Mouse (Mus musculus) frontal cortex, adult 2 months (tissue): ENCODE results near the gene Atp6v1fnb. TPM values are rescaled to one million over a fixed set of nuclear protein-coding genes. Genes with fewer than 3 reads are reported as not detected.

Source experiments
- DNase-seq, 2 experiments: peaks; one replicate each; pipeline ENCODE4 v3.0.0; 2022; ENCODE audit warnings: low spot score in 1 of 2; ENCODE audit errors: extremely low spot score in 1 of 2
- polyA plus RNA-seq: library from polyadenylated mRNA; depleted of rRNA; stranded (reverse); fragments of >200 nt; gene quantifications from 2 replicates; pipeline ENCODE4 v1.2.3, GENCODE M21; 2012; rRNA removed

The Atp6v1fnb gene
- polyA plus RNA-seq: 0.29 TPM in 1 of 2 replicates, not detected in the other

DNA sequence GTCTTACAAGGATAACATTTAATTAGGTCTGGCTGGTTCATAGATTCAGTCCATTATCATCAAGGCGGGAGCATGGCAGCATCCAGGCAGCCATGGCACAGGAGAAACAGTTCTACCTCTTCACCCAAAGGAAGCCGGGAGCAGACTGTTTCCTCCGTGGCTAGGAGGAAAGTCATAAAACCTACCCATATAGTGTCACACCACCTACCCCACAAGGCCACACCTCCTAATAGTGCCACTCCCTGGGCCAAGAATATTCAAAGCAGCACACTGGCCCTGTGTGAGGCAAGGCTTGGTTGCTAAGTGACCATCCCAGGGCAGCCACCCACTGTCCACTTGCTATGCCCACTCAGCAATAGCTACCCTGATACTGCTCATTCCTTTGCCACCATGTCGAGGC lies at the start of gene Atp6v1fnb:
Atp6v1fnb (plus strand) TSS at position 301 of the 400 bp plus-strand sequence.
- DNase-seq: no peak

DNA sequence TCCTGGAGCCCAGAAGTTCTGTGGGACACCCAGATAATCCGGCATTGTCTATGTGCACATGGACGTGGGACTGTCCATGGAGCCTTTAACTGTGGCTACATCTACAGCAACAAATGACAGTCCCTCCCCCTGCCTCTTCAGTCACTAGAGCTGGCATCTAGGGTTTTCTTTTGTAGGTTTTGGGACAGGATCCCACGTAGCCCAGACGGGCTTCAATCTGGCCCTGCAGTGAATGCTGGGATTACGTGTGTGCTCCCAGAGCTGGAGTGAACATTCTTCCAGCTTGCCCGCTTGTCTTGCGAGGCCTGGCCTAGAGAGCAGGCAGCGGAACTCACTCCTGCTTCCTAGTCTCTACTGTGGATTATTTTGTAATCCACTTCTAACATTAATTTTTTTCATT lies 46.1 kb upstream of the Atp6v1fnb start:
- no peak for DNase-seq

DNA sequence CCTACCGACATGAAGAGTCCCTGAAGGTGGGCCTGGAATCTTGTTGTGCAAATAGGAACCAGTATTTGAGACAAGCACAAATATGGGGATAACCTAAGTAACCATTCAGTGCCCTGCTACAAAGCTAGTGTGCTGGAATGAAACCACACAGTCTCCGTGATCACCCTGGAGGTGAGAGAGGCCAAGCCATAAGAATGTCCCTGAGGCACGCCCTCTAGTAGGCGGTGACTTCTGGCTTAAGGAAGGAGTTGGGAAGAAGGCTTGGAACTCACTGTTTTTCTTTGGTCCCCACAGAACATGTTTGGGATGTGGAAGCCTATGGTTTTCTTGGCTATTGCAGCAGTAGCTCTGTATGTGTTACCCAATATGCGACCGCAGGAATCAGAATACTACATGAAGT lies 44.9 kb upstream of the Atp6v1fnb start:
- no peak for DNase-seq

DNA sequence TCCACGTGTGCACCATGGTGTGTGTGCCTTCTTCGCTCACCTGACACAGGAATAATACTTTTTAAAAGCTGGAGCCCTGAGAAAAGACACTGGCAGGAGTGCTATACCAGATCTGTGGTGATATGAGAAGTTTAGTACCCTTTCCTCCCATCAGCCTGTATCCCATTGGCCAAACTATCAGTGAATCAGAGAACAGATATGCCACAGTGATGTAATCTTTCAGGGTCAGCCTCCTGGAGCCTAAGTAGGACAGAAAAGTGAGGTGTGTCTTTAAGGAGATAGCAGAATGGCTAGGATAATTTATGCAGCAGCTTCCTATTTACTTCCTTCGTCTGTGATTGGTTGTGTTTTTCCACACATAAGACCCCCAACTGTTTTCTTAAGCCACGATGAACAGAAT lies 43.1 kb upstream of the Atp6v1fnb start:
- DNase-seq: no peak

GRCm38 (mm10) chr6:29430681-29431420 lies 40.4 kb upstream of the Atp6v1fnb start:
- no peak for DNase-seq

DNA sequence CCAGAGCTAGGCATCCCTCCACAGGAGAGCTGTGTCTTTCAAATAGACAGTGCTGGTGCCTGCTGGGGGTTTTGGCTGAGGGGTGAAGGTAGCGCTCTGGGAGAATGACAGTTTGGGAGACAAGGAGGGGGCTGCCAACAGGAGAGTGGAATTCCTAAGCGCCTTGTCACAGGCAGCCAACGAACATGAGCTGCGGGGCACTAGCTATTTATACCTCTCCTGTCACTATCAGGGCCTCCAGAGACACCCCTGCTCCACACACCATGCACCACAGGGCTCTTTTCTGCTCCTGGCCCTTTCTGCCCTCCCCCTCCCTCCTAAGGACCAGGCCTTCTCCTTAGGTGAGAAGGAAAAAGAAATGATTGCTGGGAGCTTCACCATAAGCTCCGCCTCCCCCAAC lies 39.8 kb upstream of the Atp6v1fnb start:
- no peak for DNase-seq

GRCm38 (mm10) chr6:29432156-29432555 lies 39.1 kb upstream of the Atp6v1fnb start:
- no peak for DNase-seq

DNA sequence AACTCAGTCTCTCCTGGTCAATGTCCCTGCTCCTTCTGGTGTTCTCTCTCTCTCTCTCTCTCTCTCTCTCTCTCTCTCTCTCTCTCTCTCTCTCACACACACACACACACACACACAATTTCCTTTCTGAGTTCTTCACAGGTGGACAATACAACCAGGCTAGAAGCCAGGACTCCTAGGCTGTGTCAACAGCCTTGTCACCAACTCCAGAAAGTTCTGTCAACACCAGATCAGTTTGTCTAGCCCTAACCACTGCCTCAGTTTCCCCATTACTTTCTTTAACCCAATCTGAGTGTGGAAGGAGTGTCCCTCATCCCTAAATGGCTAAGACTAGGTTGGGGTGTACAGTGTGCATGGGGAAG lies 38.6 kb upstream of the Atp6v1fnb start:
- DNase-seq: no peak

DNA sequence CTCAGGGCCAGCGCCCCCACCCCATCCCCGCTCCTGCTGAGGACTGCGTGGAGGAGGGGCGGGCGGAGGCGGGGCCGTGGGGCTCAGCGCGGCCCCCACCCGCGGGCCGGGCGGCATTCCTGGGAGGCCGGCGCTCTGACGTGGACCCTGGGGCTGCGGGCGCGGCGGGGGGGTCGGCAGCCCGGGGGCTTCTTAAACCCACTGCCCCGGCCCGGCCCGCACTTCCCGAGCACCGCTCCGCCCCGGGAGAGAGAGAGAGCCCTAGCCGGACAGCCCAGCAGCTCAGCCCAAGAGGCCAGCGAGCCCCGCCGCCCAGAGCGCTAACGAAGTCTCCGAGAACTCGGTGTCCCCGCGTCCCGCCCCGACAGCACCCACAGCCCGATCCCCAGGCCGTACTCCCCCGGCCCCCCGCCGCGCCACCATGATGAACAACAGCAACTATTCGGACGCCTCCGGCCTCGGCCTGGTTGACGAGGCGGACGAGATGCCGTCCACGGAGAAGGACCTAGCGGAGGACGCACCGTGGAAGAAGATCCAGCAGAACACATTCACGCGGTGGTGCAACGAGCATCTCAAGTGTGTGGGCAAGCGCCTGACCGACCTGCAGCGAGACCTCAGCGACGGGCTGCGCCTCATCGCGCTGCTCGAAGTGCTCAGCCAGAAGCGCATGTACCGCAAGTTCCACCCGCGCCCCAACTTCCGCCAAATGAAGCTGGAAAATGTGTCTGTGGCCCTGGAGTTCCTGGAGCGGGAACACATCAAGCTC lies 38.0 kb upstream of the Atp6v1fnb start, which contains the start of gene Flnc:
Flnc (plus strand) TSS at position 219 of the 766 bp plus-strand sequence.
- DNase-seq: no peak

DNA sequence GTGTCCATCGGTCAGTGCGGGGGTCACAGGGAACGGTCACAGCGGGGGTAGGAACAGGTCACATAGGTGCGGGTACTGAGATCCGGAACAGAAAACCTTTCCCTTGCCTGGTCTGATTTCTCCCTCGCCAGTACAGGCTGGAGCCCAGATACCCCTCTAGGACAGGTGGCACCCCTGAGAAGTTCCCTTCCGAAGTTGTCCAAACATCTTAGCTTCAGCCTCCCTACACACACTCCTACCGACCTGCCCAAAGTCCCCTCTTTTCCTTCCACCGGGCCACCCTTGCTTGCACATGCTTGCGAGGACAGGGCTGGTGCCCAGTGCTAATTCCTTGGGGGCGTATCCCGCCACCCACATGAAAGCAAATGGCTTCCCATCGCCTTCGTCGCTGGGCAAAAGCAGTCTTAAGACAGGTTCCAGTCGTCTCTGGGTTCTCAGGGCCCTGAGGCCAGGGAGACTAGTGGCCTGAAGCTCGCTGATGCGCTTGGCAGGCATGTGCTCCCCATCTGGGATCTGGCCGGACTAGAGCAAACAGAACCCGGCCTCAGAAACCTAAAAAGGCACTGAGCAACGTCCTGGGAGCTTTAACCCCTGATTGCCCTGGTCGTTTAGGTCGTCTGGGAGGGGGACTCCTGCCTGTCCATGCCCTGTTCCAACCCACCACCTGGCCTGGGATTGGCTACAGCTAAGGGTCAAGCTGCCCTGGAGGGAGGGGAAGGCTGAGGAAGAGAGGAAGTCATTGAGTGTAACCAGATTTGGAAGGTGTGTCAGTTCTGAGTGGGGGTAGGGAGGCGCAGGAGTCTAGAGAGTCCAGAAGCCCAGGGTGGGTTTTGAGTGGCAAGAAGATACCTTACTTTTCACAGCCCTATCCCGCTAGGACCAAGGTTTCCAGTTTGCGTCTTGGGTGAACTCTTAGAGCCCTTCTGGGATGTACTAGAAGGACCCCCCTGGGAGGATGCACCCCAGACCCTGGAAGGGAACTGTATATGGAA lies 37.1 kb upstream of the Atp6v1fnb start:
- DNase-seq: no peak

- no peak for DNase-seq
Measured at GRCm38 (mm10) chr6:29434911-29435691, 36.1 kb upstream of the Atp6v1fnb start.

- no peak for DNase-seq
Measured at GRCm38 (mm10) chr6:29435940-29436451, 35.2 kb upstream of the Atp6v1fnb start.

DNA sequence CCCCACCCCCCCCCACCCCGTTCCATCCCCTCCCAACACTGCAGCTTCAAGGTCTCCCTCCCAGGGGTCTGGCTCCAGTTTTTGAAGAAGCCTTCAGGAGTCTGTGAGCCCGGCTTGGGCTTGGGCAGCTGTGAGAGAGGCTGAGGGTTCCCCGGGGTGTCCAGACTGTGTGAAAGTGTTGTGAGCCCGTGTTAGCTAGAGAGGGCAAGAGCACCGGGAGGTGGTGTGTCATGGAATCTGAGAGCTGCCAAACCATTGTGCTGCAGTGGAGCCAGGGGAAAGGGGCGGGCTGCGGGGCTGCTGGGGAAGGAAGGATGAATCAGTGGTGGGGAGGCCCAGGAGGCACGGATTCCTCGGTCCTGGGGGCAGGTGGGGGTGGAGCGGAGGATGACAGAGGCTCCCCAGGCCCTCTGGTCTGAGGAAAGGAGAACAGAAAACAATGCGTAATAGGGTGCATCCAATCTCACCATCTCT lies 34.7 kb upstream of the Atp6v1fnb start:
- DNase-seq: no peak

DNA sequence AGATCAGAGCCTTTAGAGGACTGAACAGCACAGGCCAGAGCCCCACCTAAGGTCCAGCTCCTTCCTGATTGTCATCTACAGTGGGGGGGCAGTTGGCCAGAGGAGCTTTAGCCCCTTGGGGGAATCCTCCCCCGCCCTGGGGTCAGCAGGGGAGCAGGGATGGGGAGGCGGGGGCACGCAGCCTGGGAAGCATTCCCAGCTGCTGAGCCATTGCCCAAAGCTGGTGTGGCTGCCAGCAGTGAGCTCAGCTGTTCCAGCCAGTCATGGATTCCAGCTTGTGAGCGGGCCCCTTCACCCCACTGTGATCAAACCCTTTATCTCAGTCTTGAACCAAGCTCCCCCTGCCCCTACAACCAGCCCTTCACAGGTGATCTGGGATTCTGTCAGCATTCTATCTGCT lies 32.0 kb upstream of the Atp6v1fnb start:
- DNase-seq: no peak

DNA sequence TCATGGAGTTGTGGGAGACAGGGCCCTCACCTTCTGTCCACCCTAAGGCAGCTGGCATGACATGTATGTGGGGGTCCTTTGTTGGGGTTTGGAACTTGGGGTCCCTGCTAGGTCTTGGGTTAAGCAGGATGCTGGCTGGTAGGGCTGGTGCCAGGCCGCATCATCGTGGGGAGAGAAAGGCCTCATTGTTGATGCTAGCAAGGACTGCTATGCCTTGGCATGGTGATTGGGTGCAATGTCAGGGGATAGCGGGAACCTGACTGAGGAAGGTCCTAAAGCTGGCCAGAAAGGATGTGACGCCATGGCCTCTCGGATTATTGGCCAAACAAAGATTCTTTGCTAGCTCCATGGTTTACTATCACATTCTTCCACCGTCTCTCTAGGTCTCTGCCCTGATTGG lies 31.4 kb upstream of the Atp6v1fnb start:
- no peak for DNase-seq

DNA sequence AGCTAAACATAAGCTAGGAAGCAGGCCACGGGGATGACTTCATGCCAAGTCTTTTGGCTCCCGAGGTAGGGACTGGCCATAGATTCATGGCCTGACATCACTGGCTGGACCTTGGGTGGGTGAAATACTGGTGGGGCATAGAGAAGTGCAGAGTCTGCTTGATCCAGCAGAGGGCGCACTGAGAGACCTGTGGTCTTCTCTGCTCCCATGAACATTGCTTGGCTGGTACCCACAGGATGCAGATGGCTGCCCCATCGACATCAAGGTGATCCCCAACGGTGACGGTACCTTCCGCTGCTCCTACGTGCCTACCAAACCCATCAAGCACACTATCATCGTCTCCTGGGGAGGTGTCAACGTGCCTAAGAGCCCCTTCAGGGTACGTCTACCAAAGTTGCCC lies 26.5 kb upstream of the Atp6v1fnb start:
- no peak for DNase-seq

- no peak for DNase-seq
Measured at GRCm38 (mm10) chr6:29445354-29445753, 25.9 kb upstream of the Atp6v1fnb start.

- DNase-seq: no peak
Measured at GRCm38 (mm10) chr6:29449858-29450257, 21.4 kb upstream of the Atp6v1fnb start.

DNA sequence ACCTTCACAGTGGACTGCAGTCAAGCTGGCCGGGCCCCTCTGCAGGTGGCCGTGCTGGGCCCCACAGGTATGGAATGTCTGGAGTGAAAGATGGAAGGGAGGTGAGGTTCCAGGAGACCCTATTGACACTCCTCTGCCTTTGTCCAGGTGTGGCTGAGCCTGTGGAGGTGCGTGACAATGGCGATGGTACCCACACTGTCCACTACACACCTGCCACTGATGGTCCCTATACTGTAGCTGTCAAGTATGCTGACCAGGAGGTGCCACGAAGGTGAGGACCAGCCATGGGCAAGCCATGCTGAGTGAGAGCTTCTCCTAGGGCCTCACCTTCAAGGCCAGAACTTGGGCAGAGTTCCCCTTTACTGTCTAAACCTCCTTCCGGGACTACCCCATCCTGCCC lies 20.6 kb upstream of the Atp6v1fnb start:
- DNase-seq: no peak

DNA sequence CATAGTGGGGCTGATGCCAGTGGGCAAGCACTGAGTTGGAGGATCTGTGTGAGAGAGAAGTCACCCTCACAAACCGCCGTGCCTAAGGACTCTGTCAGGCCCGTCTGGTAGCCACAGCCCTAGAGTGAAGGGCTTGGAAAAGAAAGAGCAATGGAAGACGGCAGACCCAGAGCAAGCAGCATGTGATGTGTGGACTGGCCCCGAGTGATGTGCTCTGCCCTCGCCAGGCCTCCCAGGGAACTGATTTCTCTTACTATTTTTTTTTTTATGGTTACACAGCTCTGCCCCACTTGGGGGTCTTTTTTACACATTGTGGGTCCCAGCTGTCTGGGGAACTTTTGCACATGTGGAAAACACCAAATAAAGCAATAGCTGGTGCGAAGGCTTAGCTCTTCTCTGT lies 9.7 kb upstream of the Atp6v1fnb start:
- no peak for DNase-seq
